16 mouse cellular contexts compared by ENCODE assay signal in the genomic region with DNA sequence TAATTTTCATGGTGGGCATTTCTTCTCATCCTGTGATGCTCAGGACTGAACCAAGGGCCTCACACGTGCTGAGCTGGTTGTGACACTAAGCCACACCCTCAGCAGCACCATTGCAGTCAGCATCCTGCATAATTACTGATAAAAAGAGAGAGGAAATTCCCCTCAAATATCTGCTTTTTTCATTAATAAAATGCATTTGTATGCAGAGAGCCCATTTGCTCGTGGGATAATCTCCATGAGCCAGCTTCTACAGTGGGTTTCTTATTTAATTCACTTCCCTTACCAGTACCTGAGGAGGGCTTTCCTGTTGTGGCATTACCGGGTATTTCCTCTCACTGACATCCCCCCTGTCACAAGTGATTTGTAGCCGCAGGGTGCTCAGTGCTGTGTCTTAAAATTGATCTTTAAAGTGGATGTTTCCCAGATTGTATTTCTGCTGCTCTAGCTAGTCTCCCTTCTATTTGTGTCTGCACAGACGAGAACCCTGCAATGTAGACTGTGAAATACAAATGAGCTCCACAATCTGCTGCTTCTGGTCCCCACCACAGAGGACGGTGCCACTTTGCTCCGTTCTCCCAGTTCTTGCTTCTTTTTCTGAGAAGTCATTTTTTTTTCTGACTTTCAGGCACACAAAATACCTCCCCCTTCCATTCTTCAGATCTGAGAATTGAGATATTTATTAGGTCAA. TPM values are rescaled to one million over a fixed set of nuclear protein-coding genes. Genes with fewer than 3 reads are reported as not detected.
DNase-seq lines count a peak whose midpoint lies in the region; ATAC-seq and TF ChIP-seq lines count a peak whose summit lies in the region.
"Had no signal": no experiment of that assay in that cellular context is flagged by ENCODE, and none has a peak within 500 bp of the region (broad histone marks: within the 10 kb centered on the region; RNA-seq: fewer than 3 reads in every experiment).

No protein-coding gene starts in this region.

- H3K27me3 ChIP-seq in forebrain, postnatal 0 days (ENCODE audit: insufficient read depth, low read length), result no peaks in the 10 kb centered on the region
- no peaks in the 10 kb centered on the region for H3K27me3 ChIP-seq in forebrain, embryonic 11.5 days (ENCODE audit: control insufficient read depth, insufficient read depth, low read length)
- H3K27me3 ChIP-seq in liver, embryonic 16.5 days (ENCODE audit: control insufficient read depth, insufficient read depth, low read depth, low read length), result no peaks in the 10 kb centered on the region
- peaks cover 3% of the 10 kb centered on the region; the same call in 1 of the 2 replicates for H3K27me3 ChIP-seq in heart, embryonic 10.5 days (ENCODE audit: insufficient read depth, poor library complexity, severe bottlenecking)

- no peak for TF ChIP-seq CTCF in forebrain, postnatal 0 days (IDR thresholded peaks at IDR 0.05; ENCODE audit: low read depth)

- H3K9ac ChIP-seq in forebrain, postnatal 0 days, result no peak overlapping the region
- no peak overlapping the region for H3K9ac ChIP-seq in forebrain, embryonic 11.5 days (ENCODE audit: low read length)
- no peak overlapping the region for H3K9ac ChIP-seq in liver, embryonic 16.5 days (ENCODE audit: low read depth, low read length)
- H3K9ac ChIP-seq: lung, embryonic 14.5 days had no signal

- ATAC-seq in forebrain, postnatal 0 days, result peak; percentile 76
- no peak for ATAC-seq in forebrain, embryonic 11.5 days (replicated peaks; ENCODE audit: low FRiP score)
- ATAC-seq in liver, embryonic 16.5 days (ENCODE audit: low read depth), result peak; percentile 51

- H3K36me3 ChIP-seq in forebrain, postnatal 0 days (ENCODE audit: insufficient read depth), result no peaks in the 10 kb centered on the region
- H3K36me3 ChIP-seq in forebrain, embryonic 11.5 days (ENCODE audit: control insufficient read depth, insufficient read depth, low read length), result no peaks in the 10 kb centered on the region
- H3K36me3 ChIP-seq in liver, embryonic 16.5 days (ENCODE audit: control insufficient read depth, insufficient read depth), result no peaks in the 10 kb centered on the region
- H3K36me3 ChIP-seq in heart, embryonic 10.5 days, result no peaks in the 10 kb centered on the region

- DNase-seq in forebrain, postnatal 0 days, result peak; percentile 43
- no peak for DNase-seq in forebrain, embryonic 11.5 days (ENCODE audit: low spot score)
- peak; percentile 37 for DNase-seq in CD4-positive helper T cell, adult 2 months (ENCODE audit: low read depth, low spot score)
- peak; percentile 47 for DNase-seq in c-Kit-positive CD71-positive TER-119-negative erythroid progenitor cells, embryonic 14.5 days (ENCODE audit: low read depth)
- DNase-seq in urinary bladder, adult 2 months (ENCODE audit: low spot score), result no peak
- no peak for DNase-seq in adrenal gland, postnatal 10 days
- no peak for DNase-seq in heart, embryonic 10.5 days (ENCODE audit: low spot score)
- DNase-seq: adrenal gland, adult 8-10 months; cerebellum, adult 11-12 months; gastrocnemius, postnatal 36 days; kidney, adult 11 months; lung, embryonic 14.5 days had no signal

- 28% methylated on average over 7 of the region's 7 CpGs for WGBS in forebrain, postnatal 0 days
- WGBS in forebrain, embryonic 11.5 days, result 53% methylated on average over 7 of the region's 7 CpGs
- WGBS in liver, embryonic 16.5 days (ENCODE audit: insufficient replicate concordance), result 14% methylated on average over 7 of the region's 7 CpGs
- WGBS in heart, embryonic 10.5 days, result 42% methylated on average over 7 of the region's 7 CpGs

- H3K4me3 ChIP-seq in forebrain, postnatal 0 days (ENCODE audit: low read depth, low read length), result no peak overlapping the region
- no peak overlapping the region for H3K4me3 ChIP-seq in forebrain, embryonic 11.5 days (ENCODE audit: low read depth, low read length)
- H3K4me3 ChIP-seq in liver, embryonic 16.5 days (ENCODE audit: low read depth, low read length), result no peak overlapping the region
- no peak overlapping the region for H3K4me3 ChIP-seq in heart, embryonic 10.5 days

- peaks cover 5% of the 10 kb centered on the region; the same call in 1 of the 2 replicates for H3K9me3 ChIP-seq in forebrain, postnatal 0 days (ENCODE audit: low read length)
- H3K9me3 ChIP-seq in forebrain, embryonic 11.5 days (ENCODE audit: control insufficient read depth, low read length), result no peaks in the 10 kb centered on the region
- no peaks in the 10 kb centered on the region for H3K9me3 ChIP-seq in liver, embryonic 16.5 days (replicated peaks; ENCODE audit: control insufficient read depth, low read length)
- no peaks in the 10 kb centered on the region for H3K9me3 ChIP-seq in heart, embryonic 10.5 days

- H3K4me1 ChIP-seq in forebrain, postnatal 0 days (ENCODE audit: insufficient read depth), result peaks cover 2% of the 10 kb centered on the region; the same call in 1 of the 2 replicates
- H3K4me1 ChIP-seq in forebrain, embryonic 11.5 days (replicated peaks; ENCODE audit: control insufficient read depth, insufficient read depth, low read length), result no peaks in the 10 kb centered on the region
- H3K4me1 ChIP-seq in liver, embryonic 16.5 days (ENCODE audit: control insufficient read depth, low read depth, low read length), result peaks cover 10% of the 10 kb centered on the region
- H3K4me1 ChIP-seq in heart, embryonic 10.5 days, result no peaks in the 10 kb centered on the region

- H3K27ac ChIP-seq in forebrain, postnatal 0 days (ENCODE audit: low read depth, low read length), result no peak overlapping the region
- no peak overlapping the region for H3K27ac ChIP-seq in forebrain, embryonic 11.5 days (ENCODE audit: low read depth, low read length)
- H3K27ac ChIP-seq in liver, embryonic 16.5 days (ENCODE audit: low read length), result no peak overlapping the region
- H3K27ac ChIP-seq in heart, embryonic 10.5 days, result no peak overlapping the region

- H3K4me2 ChIP-seq in forebrain, postnatal 0 days (ENCODE audit: low read depth), result no peak overlapping the region
- no peak overlapping the region for H3K4me2 ChIP-seq in forebrain, embryonic 11.5 days (ENCODE audit: low read depth, low read length, severe bottlenecking)
- H3K4me2 ChIP-seq in liver, embryonic 16.5 days (ENCODE audit: low read depth, low read length), result no peak overlapping the region
- H3K4me2 ChIP-seq: lung, embryonic 14.5 days had no signal

RNA-seq across cellular contexts. Expression of a gene that starts 43.8 kb away (rescaled TPM):
- total RNA-seq in forebrain, postnatal 0 days (2014; rRNA removed), result 0.08 and 0.10 TPM in 2 replicates
- 0.10 and 0.11 TPM in 2 replicates for polyA plus RNA-seq in forebrain, postnatal 0 days (2015; fragmentation: Nextera tagmentation; extraction: Ambion mirVana)
- not detected in 2 replicates for polyA plus RNA-seq in forebrain, embryonic 11.5 days (2014; fragmentation: Nextera tagmentation; extraction: Ambion mirVana)
- polyA plus RNA-seq in liver, embryonic 16.5 days (2015; fragmentation: Nextera tagmentation; extraction: Ambion mirVana), result 0.05 and 0.11 TPM in 2 replicates
- not detected in 2 replicates for polyA plus RNA-seq in urinary bladder, adult 2 months (2012; rRNA removed)
- not detected for total RNA-seq in adrenal gland, postnatal 10 days (2021)
- polyA plus RNA-seq in heart, embryonic 10.5 days (2016; fragmentation: Nextera tagmentation; extraction: Ambion mirVana), result 0.10 TPM in 1 of 2 replicates, not detected in the other
- total RNA-seq: adrenal gland, adult 8-10 months; gastrocnemius, postnatal 36 days; heart, postnatal 25 days; monocyte, adult 5-6 weeks had no signal
- polyA plus RNA-seq: small intestine, adult 2 months had no signal

Comparison
In these comparisons a context has a peak if more than half of its experiments do, and no peak if none do; other contexts are left out.
1. DNase-seq: peak in forebrain, postnatal 0 days (single experiment), CD4-positive helper T cell, adult 2 months (single experiment) and c-Kit-positive CD71-positive TER-119-negative erythroid progenitor cells, embryonic 14.5 days (single experiment); none in forebrain, embryonic 11.5 days (single experiment), urinary bladder, adult 2 months (single experiment), adrenal gland, postnatal 10 days (single experiment) and heart, embryonic 10.5 days (single experiment).